35 mouse cellular contexts compared by ENCODE assay signal in the genomic region with DNA sequence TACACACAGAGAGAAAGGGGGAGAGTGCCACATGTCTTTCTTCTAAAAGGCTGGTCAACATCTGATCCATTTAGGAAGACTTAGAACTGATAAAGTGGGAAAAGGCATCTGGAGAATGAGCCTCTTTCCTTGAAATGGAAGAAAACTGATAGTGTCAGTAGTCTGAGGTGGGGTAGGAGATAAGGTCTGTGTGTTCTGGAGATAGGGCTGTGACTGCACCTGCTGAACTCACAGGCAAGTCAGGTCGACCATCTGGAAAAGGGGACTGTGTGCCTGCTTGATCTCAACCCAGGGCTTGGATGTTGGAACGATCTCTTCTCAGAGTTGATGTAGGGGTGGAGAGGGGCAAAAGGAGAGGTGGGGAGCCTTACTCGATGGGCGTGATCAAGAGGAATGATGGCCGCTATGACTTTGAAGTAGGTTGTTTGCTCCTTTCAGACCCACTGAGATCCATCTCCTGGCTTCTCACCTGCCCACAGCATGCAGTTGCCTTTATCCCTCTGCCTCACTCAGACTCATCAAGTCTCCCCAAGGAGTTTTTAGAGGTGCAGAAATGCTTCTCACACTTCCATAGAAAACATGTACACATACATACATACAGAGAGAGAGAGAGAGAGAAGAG. TPM values are rescaled to one million over a fixed set of nuclear protein-coding genes. Genes with fewer than 3 reads are reported as not detected.
A peak's percentile ranks its signal among the peaks of the same experiment; 100 is the strongest.
DNase-seq lines count a peak whose midpoint lies in the region; ATAC-seq and TF ChIP-seq lines count a peak whose summit lies in the region.
"Had no signal": no experiment of that assay in that cellular context is flagged by ENCODE, and none has a peak within 500 bp of the region (broad histone marks: within the 10 kb centered on the region; RNA-seq: fewer than 3 reads in every experiment).

No protein-coding gene starts in this region.

- no peak for TF ChIP-seq EP300 in stomach, postnatal 0 days (optimal IDR thresholded peaks at IDR 0.05)

- H3K4me2 ChIP-seq in stomach, embryonic 15.5 days, result no peak overlapping the region
- no peak overlapping the region for H3K4me2 ChIP-seq in stomach, postnatal 0 days (replicated peaks; ENCODE audit: low read depth)
- H3K4me2 ChIP-seq in liver, embryonic 15.5 days, result peak overlapping the region; percentile 33
- no peak overlapping the region for H3K4me2 ChIP-seq in neural tube, embryonic 15.5 days
- H3K4me2 ChIP-seq: embryonic facial prominence, embryonic 12.5 days; heart, embryonic 11.5 days; hindbrain, embryonic 13.5 days; limb, embryonic 15.5 days; lung, embryonic 15.5 days; midbrain, embryonic 12.5 days; neural tube, embryonic 12.5 days had no signal

- no peaks in the 10 kb centered on the region for H3K27me3 ChIP-seq in stomach, embryonic 15.5 days (replicated peaks)
- H3K27me3 ChIP-seq in stomach, postnatal 0 days (ENCODE audit: control insufficient read depth, insufficient read depth, low read length), result no peaks in the 10 kb centered on the region
- no peaks in the 10 kb centered on the region for H3K27me3 ChIP-seq in liver, embryonic 15.5 days
- no peaks in the 10 kb centered on the region for H3K27me3 ChIP-seq in neural tube, embryonic 15.5 days (replicated peaks)
- no peaks in the 10 kb centered on the region for H3K27me3 ChIP-seq in limb, embryonic 10.5 days (ENCODE audit: low read depth, poor library complexity, severe bottlenecking)
- H3K27me3 ChIP-seq: embryonic facial prominence, embryonic 12.5 days; hindbrain, embryonic 13.5 days; limb, embryonic 15.5 days; lung, embryonic 15.5 days; midbrain, embryonic 12.5 days; neural tube, embryonic 12.5 days had no signal

- H3K4me1 ChIP-seq in stomach, embryonic 15.5 days, result no peaks in the 10 kb centered on the region
- H3K4me1 ChIP-seq in stomach, postnatal 0 days (replicated peaks; ENCODE audit: control insufficient read depth, insufficient read depth), result no peaks in the 10 kb centered on the region
- H3K4me1 ChIP-seq in liver, embryonic 15.5 days (replicated peaks), result peaks cover 72% of the 10 kb centered on the region
- no peaks in the 10 kb centered on the region for H3K4me1 ChIP-seq in neural tube, embryonic 15.5 days
- H3K4me1 ChIP-seq in limb, embryonic 10.5 days, result no peaks in the 10 kb centered on the region
- H3K4me1 ChIP-seq: embryonic facial prominence, embryonic 12.5 days; hindbrain, embryonic 13.5 days; limb, embryonic 15.5 days; lung, embryonic 15.5 days; midbrain, embryonic 12.5 days; neural tube, embryonic 12.5 days had no signal

- no peak overlapping the region for H3K27ac ChIP-seq in stomach, embryonic 15.5 days
- H3K27ac ChIP-seq in stomach, postnatal 0 days (replicated peaks), result no peak overlapping the region
- H3K27ac ChIP-seq in liver, embryonic 15.5 days (replicated peaks), result peak overlapping the region; percentile 72
- H3K27ac ChIP-seq in neural tube, embryonic 15.5 days (replicated peaks), result no peak overlapping the region
- H3K27ac ChIP-seq in limb, embryonic 10.5 days, result no peak overlapping the region
- H3K27ac ChIP-seq: embryonic facial prominence, embryonic 12.5 days; hindbrain, embryonic 13.5 days; limb, embryonic 15.5 days; lung, embryonic 15.5 days; midbrain, embryonic 12.5 days; neural tube, embryonic 12.5 days had no signal

- ATAC-seq in stomach, embryonic 15.5 days (ENCODE audit: insufficient read depth, low FRiP score, low read depth), result peak; percentile 73; the same call in 1 of the 2 replicates
- ATAC-seq in stomach, postnatal 0 days (ENCODE audit: low FRiP score, low TSS enrichment), result no peak
- ATAC-seq in liver, embryonic 15.5 days (ENCODE audit: insufficient read depth), result peak; percentile 55
- ATAC-seq in neural tube, embryonic 15.5 days (ENCODE audit: low FRiP score), result no peak
- ATAC-seq: activated CD4-positive, CD25-positive, alpha-beta regulatory T cell, adult 4 months; CD4-positive, CD25-positive, alpha-beta regulatory T cell, adult 4 months; forebrain, embryonic 14.5 days had no signal

- no peaks in the 10 kb centered on the region for H3K9me3 ChIP-seq in stomach, embryonic 15.5 days
- no peaks in the 10 kb centered on the region for H3K9me3 ChIP-seq in stomach, postnatal 0 days (ENCODE audit: control insufficient read depth, low read length)
- H3K9me3 ChIP-seq in liver, embryonic 15.5 days (replicated peaks), result no peaks in the 10 kb centered on the region
- H3K9me3 ChIP-seq in neural tube, embryonic 15.5 days (replicated peaks), result no peaks in the 10 kb centered on the region
- H3K9me3 ChIP-seq in limb, embryonic 10.5 days (replicated peaks), result no peaks in the 10 kb centered on the region
- H3K9me3 ChIP-seq: embryonic facial prominence, embryonic 12.5 days; hindbrain, embryonic 13.5 days; limb, embryonic 15.5 days; lung, embryonic 15.5 days; midbrain, embryonic 12.5 days; neural tube, embryonic 12.5 days had no signal

- no peak overlapping the region for H3K4me3 ChIP-seq in stomach, embryonic 15.5 days (replicated peaks)
- H3K4me3 ChIP-seq in stomach, postnatal 0 days (ENCODE audit: low read depth, low read length), result no peak overlapping the region
- H3K4me3 ChIP-seq in liver, embryonic 15.5 days (replicated peaks), result no peak overlapping the region
- H3K4me3 ChIP-seq in neural tube, embryonic 15.5 days (replicated peaks), result no peak overlapping the region
- no peak overlapping the region for H3K4me3 ChIP-seq in limb, embryonic 10.5 days
- H3K4me3 ChIP-seq: embryonic facial prominence, embryonic 12.5 days; hindbrain, embryonic 13.5 days; limb, embryonic 15.5 days; lung, embryonic 15.5 days; midbrain, embryonic 12.5 days; myocyte; neural tube, embryonic 12.5 days had no signal

- no peak for TF ChIP-seq CTCF in stomach, postnatal 0 days (IDR thresholded peaks at IDR 0.05; ENCODE audit: low read depth)

- no peak for DNase-seq in stomach, postnatal 0 days (ENCODE audit: low spot score)
- peak; percentile 60 for DNase-seq in liver
- no peak for DNase-seq in limb, embryonic 10.5 days (ENCODE audit: low spot score)
- no peak for DNase-seq in yolk sac, embryonic 10.5 days (ENCODE audit: low spot score)
- DNase-seq: adrenal gland, adult 2 months; adrenal gland, postnatal 36 days; cerebellum, adult 8-10 months; cerebellum, postnatal 36 days; embryo, embryonic 11 days; gastrocnemius, postnatal 14 days; heart, postnatal 4 days; kidney, adult 2 months; kidney, postnatal 4 days; layer of hippocampus, postnatal 36 days; left cerebral cortex, postnatal 4 days; thymus, postnatal 4 days had no signal

- no peaks in the 10 kb centered on the region for H3K36me3 ChIP-seq in stomach, embryonic 15.5 days
- H3K36me3 ChIP-seq in stomach, postnatal 0 days (ENCODE audit: control insufficient read depth, insufficient read depth, low read length), result no peaks in the 10 kb centered on the region
- H3K36me3 ChIP-seq in liver, embryonic 15.5 days (replicated peaks), result no peaks in the 10 kb centered on the region
- no peaks in the 10 kb centered on the region for H3K36me3 ChIP-seq in neural tube, embryonic 15.5 days
- H3K36me3 ChIP-seq in limb, embryonic 10.5 days, result no peaks in the 10 kb centered on the region
- H3K36me3 ChIP-seq: embryonic facial prominence, embryonic 12.5 days; hindbrain, embryonic 13.5 days; limb, embryonic 15.5 days; lung, embryonic 15.5 days; midbrain, embryonic 12.5 days; neural tube, embryonic 12.5 days had no signal

- H3K9ac ChIP-seq in stomach, embryonic 15.5 days, result no peak overlapping the region
- H3K9ac ChIP-seq in stomach, postnatal 0 days (ENCODE audit: low read length), result no peak overlapping the region
- no peak overlapping the region for H3K9ac ChIP-seq in liver, embryonic 15.5 days
- no peak overlapping the region for H3K9ac ChIP-seq in neural tube, embryonic 15.5 days (replicated peaks)
- H3K9ac ChIP-seq: embryonic facial prominence, embryonic 12.5 days; hindbrain, embryonic 13.5 days; limb, embryonic 15.5 days; lung, embryonic 15.5 days; midbrain, embryonic 12.5 days; neural tube, embryonic 12.5 days had no signal

- 49% methylated on average over 5 of the region's 5 CpGs for WGBS in stomach, embryonic 15.5 days
- WGBS in stomach, postnatal 0 days, result 57% methylated on average over 5 of the region's 5 CpGs
- 40% methylated on average over 5 of the region's 5 CpGs for WGBS in liver, embryonic 15.5 days (ENCODE audit: insufficient replicate concordance)
- WGBS in neural tube, embryonic 15.5 days, result 82% methylated on average over 5 of the region's 5 CpGs
- 68% methylated on average over 5 of the region's 5 CpGs for WGBS in limb, embryonic 10.5 days

RNA-seq across cellular contexts. Expression of gene Rnase1, which starts 5.8 kb away (rescaled TPM):
- 57.6 and 62.8 TPM in 2 replicates for polyA plus RNA-seq in stomach, embryonic 15.5 days (2015; fragmentation: Nextera tagmentation; extraction: Ambion mirVana)
- 21.1 and 24.2 TPM in 2 replicates for polyA plus RNA-seq in stomach, postnatal 0 days (2015; fragmentation: Nextera tagmentation; extraction: Ambion mirVana)
- 0.12 and 0.39 TPM in 2 replicates for polyA plus RNA-seq in liver, embryonic 15.5 days (2015; fragmentation: Nextera tagmentation; extraction: Ambion mirVana)
- 1.1 and 1.5 TPM in 2 replicates for polyA plus RNA-seq in neural tube, embryonic 15.5 days (2015; fragmentation: Nextera tagmentation; extraction: Ambion mirVana)
- polyA plus RNA-seq in limb, embryonic 10.5 days (2016; fragmentation: Nextera tagmentation; extraction: Ambion mirVana), result 0.15 TPM in 1 of 2 replicates, not detected in the other
- polyA plus RNA-seq: activated CD4-positive, CD25-positive, alpha-beta regulatory T cell, adult 4 months; adrenal gland, adult 2 months; CD4-positive, CD25-positive, alpha-beta regulatory T cell, adult 4 months; embryonic facial prominence, embryonic 12.5 days; heart, embryonic 11.5 days; hindbrain, embryonic 13.5 days; midbrain, embryonic 12.5 days had no signal

RNA-seq across cellular contexts. Expression of gene Rnase2b, which starts 9.7 kb away (rescaled TPM):
- polyA plus RNA-seq in stomach, embryonic 15.5 days (2015; fragmentation: Nextera tagmentation; extraction: Ambion mirVana), result not detected in 2 replicates
- 0.31 and 0.39 TPM in 2 replicates for polyA plus RNA-seq in stomach, postnatal 0 days (2015; fragmentation: Nextera tagmentation; extraction: Ambion mirVana)
- polyA plus RNA-seq in liver, embryonic 15.5 days (2015; fragmentation: Nextera tagmentation; extraction: Ambion mirVana), result not detected in 2 replicates
- polyA plus RNA-seq in neural tube, embryonic 15.5 days (2015; fragmentation: Nextera tagmentation; extraction: Ambion mirVana), result not detected in 2 replicates
- polyA plus RNA-seq in limb, embryonic 10.5 days (2016; fragmentation: Nextera tagmentation; extraction: Ambion mirVana), result not detected in 2 replicates
- polyA plus RNA-seq: activated CD4-positive, CD25-positive, alpha-beta regulatory T cell, adult 4 months; adrenal gland, adult 2 months; brain, embryonic 14.5 days; CD4-positive, CD25-positive, alpha-beta regulatory T cell, adult 4 months; embryonic facial prominence, embryonic 12.5 days; forebrain, embryonic 14.5 days; heart, embryonic 11.5 days; heart, embryonic 16.5 days; hindbrain, embryonic 13.5 days; kidney, adult 2 months; kidney, embryonic 16.5 days; limb, embryonic 15.5 days; lung, embryonic 15.5 days; midbrain, embryonic 12.5 days; midbrain, postnatal 0 days; myocyte; neural tube, embryonic 12.5 days; thymus, postnatal 0 days had no signal

RNA-seq across cellular contexts. Expression of gene Rnase6, which starts 28.7 kb away (rescaled TPM):
- polyA plus RNA-seq in stomach, embryonic 15.5 days (2015; fragmentation: Nextera tagmentation; extraction: Ambion mirVana), result 2.8 and 3.1 TPM in 2 replicates
- polyA plus RNA-seq in stomach, postnatal 0 days (2015; fragmentation: Nextera tagmentation; extraction: Ambion mirVana), result 1.2 and 1.3 TPM in 2 replicates
- polyA plus RNA-seq in liver, embryonic 15.5 days (2015; fragmentation: Nextera tagmentation; extraction: Ambion mirVana), result 3.3 and 5.1 TPM in 2 replicates
- polyA plus RNA-seq in neural tube, embryonic 15.5 days (2015; fragmentation: Nextera tagmentation; extraction: Ambion mirVana), result 1.0 and 2.2 TPM in 2 replicates
- polyA plus RNA-seq in limb, embryonic 10.5 days (2016; fragmentation: Nextera tagmentation; extraction: Ambion mirVana), result 0.14 TPM in 1 of 2 replicates, not detected in the other
- polyA plus RNA-seq: heart, embryonic 11.5 days had no signal

RNA-seq across cellular contexts. Expression of gene Eddm3b, which starts 38.1 kb away (rescaled TPM):
- polyA plus RNA-seq in stomach, embryonic 15.5 days (2015; fragmentation: Nextera tagmentation; extraction: Ambion mirVana), result not detected in 2 replicates
- not detected in 2 replicates for polyA plus RNA-seq in stomach, postnatal 0 days (2015; fragmentation: Nextera tagmentation; extraction: Ambion mirVana)
- polyA plus RNA-seq in liver, embryonic 15.5 days (2015; fragmentation: Nextera tagmentation; extraction: Ambion mirVana), result not detected in 2 replicates
- not detected in 2 replicates for polyA plus RNA-seq in neural tube, embryonic 15.5 days (2015; fragmentation: Nextera tagmentation; extraction: Ambion mirVana)
- not detected in 2 replicates for polyA plus RNA-seq in limb, embryonic 10.5 days (2016; fragmentation: Nextera tagmentation; extraction: Ambion mirVana)
- polyA plus RNA-seq: activated CD4-positive, CD25-positive, alpha-beta regulatory T cell, adult 4 months; adrenal gland, adult 2 months; brain, embryonic 14.5 days; CD4-positive, CD25-positive, alpha-beta regulatory T cell, adult 4 months; embryonic facial prominence, embryonic 12.5 days; forebrain, embryonic 14.5 days; heart, embryonic 11.5 days; heart, embryonic 16.5 days; hindbrain, embryonic 13.5 days; limb, embryonic 15.5 days; lung, embryonic 15.5 days; midbrain, embryonic 12.5 days; neural tube, embryonic 12.5 days; thymus, postnatal 0 days had no signal

RNA-seq across cellular contexts. Expression of gene Ang2, which starts 46.6 kb away (rescaled TPM):
- polyA plus RNA-seq in stomach, embryonic 15.5 days (2015; fragmentation: Nextera tagmentation; extraction: Ambion mirVana), result not detected in 2 replicates
- polyA plus RNA-seq in stomach, postnatal 0 days (2015; fragmentation: Nextera tagmentation; extraction: Ambion mirVana), result 0.46 and 0.76 TPM in 2 replicates
- not detected in 2 replicates for polyA plus RNA-seq in liver, embryonic 15.5 days (2015; fragmentation: Nextera tagmentation; extraction: Ambion mirVana)
- polyA plus RNA-seq in neural tube, embryonic 15.5 days (2015; fragmentation: Nextera tagmentation; extraction: Ambion mirVana), result not detected in 2 replicates
- not detected in 2 replicates for polyA plus RNA-seq in limb, embryonic 10.5 days (2016; fragmentation: Nextera tagmentation; extraction: Ambion mirVana)
- polyA plus RNA-seq: activated CD4-positive, CD25-positive, alpha-beta regulatory T cell, adult 4 months; adrenal gland, adult 2 months; brain, embryonic 14.5 days; CD4-positive, CD25-positive, alpha-beta regulatory T cell, adult 4 months; embryonic facial prominence, embryonic 12.5 days; forebrain, embryonic 14.5 days; heart, embryonic 11.5 days; heart, embryonic 16.5 days; hindbrain, embryonic 13.5 days; kidney, adult 2 months; kidney, embryonic 16.5 days; limb, embryonic 15.5 days; lung, embryonic 15.5 days; midbrain, embryonic 12.5 days; midbrain, postnatal 0 days; neural tube, embryonic 12.5 days; thymus, postnatal 0 days had no signal

Comparison
In these comparisons a context has a peak if more than half of its experiments do, and no peak if none do; other contexts are left out.
1. ATAC-seq: peak in stomach, embryonic 15.5 days (single experiment) and liver, embryonic 15.5 days (single experiment); none in stomach, postnatal 0 days (single experiment) and neural tube, embryonic 15.5 days (single experiment).